Mouse (Mus musculus): ENCODE data around the gene Ndufa7. TPM values are rescaled to one million over a fixed set of nuclear protein-coding genes. Genes with fewer than 3 reads are reported as not detected.
"Not testable (repeated sequence)": the region's sequence is repeated elsewhere in the genome, so short reads cannot be mapped to it uniquely, and the experiment has no call there.

The Ndufa7 gene
- polyA plus RNA-seq, 1 experiment from 2014 or later = 453 TPM

GRCm38 (mm10) chr17:33812475-33812874 is 11.9 kb upstream of the Ndufa7 start:
- 43% methylated on average over 3 of the region's 3 CpGs for WGBS
- no peak for ATAC-seq (ENCODE audit: insufficient number of reproducible peaks, low FRiP score, low TSS enrichment, low read depth)
- Histone ChIP-seq H3K4me2 (replicated peaks) (no peak overlapping the region), H3K4me3 (replicated peaks) (no peak overlapping the region), H3K9ac (no peak overlapping the region), H3K9me3 (replicated peaks) (no peaks in the 10 kb centered on the region), H3K27me3 (no peaks in the 10 kb centered on the region), H3K27ac (replicated peaks) (no peak overlapping the region), H3K4me1 (peaks cover 17% of the 10 kb centered on the region), H3K36me3 (no peaks in the 10 kb centered on the region)

- no peak for ATAC-seq (ENCODE audit: insufficient number of reproducible peaks, low FRiP score, low TSS enrichment, low read depth)
- peaks cover 21% of the 10 kb centered on the region for H3K4me1 ChIP-seq
- no peak overlapping the region for H3K27ac ChIP-seq (replicated peaks)
- H3K4me3 ChIP-seq (replicated peaks) = no peak overlapping the region
- H3K9ac ChIP-seq = no peak overlapping the region
- H3K27me3 ChIP-seq = no peaks in the 10 kb centered on the region
- H3K9me3 ChIP-seq (replicated peaks) = no peaks in the 10 kb centered on the region
- 52% methylated on average over 4 of the region's 4 CpGs for WGBS
- no peak overlapping the region for H3K4me2 ChIP-seq (replicated peaks)
- H3K36me3 ChIP-seq = no peaks in the 10 kb centered on the region
Observed at GRCm38 (mm10) chr17:33812990-33813389, 11.4 kb upstream of the Ndufa7 start.

- Histone ChIP-seq H3K27me3 (no peaks in the 10 kb centered on the region), H3K9me3 (replicated peaks) (no peaks in the 10 kb centered on the region), H3K4me1 (peaks cover 26% of the 10 kb centered on the region), H3K9ac (no peak overlapping the region), H3K27ac (replicated peaks) (no peak overlapping the region), H3K4me2 (replicated peaks) (no peak overlapping the region), H3K36me3 (peaks cover 18% of the 10 kb centered on the region), H3K4me3 (replicated peaks) (no peak overlapping the region)
- 92% methylated on average over 6 of the region's 6 CpGs for WGBS
- no peak for ATAC-seq (ENCODE audit: insufficient number of reproducible peaks, low FRiP score, low TSS enrichment, low read depth)
Observed at GRCm38 (mm10) chr17:33815399-33815798, 9.0 kb upstream of the Ndufa7 start.

- Histone ChIP-seq H3K9ac (0 out of 2 replicates have a peak overlapping the region, but pooled peaks have one; percentile 66), H3K36me3 (peaks cover 31% of the 10 kb centered on the region), H3K4me3 (replicated peaks) (peak overlapping the region; percentile 67), H3K27ac (replicated peaks) (peak overlapping the region; percentile 94), H3K4me1 (peaks cover 18% of the 10 kb centered on the region), H3K4me2 (replicated peaks) (peak overlapping the region; percentile 82), H3K9me3 (replicated peaks) (no peaks in the 10 kb centered on the region), H3K27me3 (no peaks in the 10 kb centered on the region)
- no peak for ATAC-seq (ENCODE audit: insufficient number of reproducible peaks, low FRiP score, low TSS enrichment, low read depth)
- 43% methylated on average over 5 of the region's 5 CpGs for WGBS
Observed at GRCm38 (mm10) chr17:33816612-33817011, 7.8 kb upstream of the Ndufa7 start.

GRCm38 (mm10) chr17:33817184-33817968 is 7.0 kb upstream of the Ndufa7 start:
- H3K27me3 ChIP-seq = no peaks in the 10 kb centered on the region
- H3K36me3 ChIP-seq = peaks cover 38% of the 10 kb centered on the region
- peaks cover 20% of the 10 kb centered on the region for H3K4me1 ChIP-seq
- H3K4me2 ChIP-seq (replicated peaks) = peak overlapping the region; percentile 82
- no peaks in the 10 kb centered on the region for H3K9me3 ChIP-seq (replicated peaks)
- peak overlapping the region; percentile 67 for H3K4me3 ChIP-seq (replicated peaks)
- peak; percentile 98 for ATAC-seq (ENCODE audit: insufficient number of reproducible peaks, low FRiP score, low TSS enrichment, low read depth)
- H3K27ac ChIP-seq (replicated peaks) = peak overlapping the region; percentile 94
- H3K9ac ChIP-seq = peak overlapping the region; percentile 66
- under 1% methylated on average over 88 of the region's 89 CpGs for WGBS

- H3K4me2 ChIP-seq (replicated peaks) = peak overlapping the region; percentile 82
- 17% methylated on average over 33 of the region's 33 CpGs for WGBS
Observed at GRCm38 (mm10) chr17:33817969-33818643, 6.3 kb upstream of the Ndufa7 start.

GRCm38 (mm10) chr17:33822436-33822959 is 1.9 kb upstream of the Ndufa7 start:
- Histone ChIP-seq H3K36me3 (peaks cover 51% of the 10 kb centered on the region), H3K4me1 (peaks cover 45% of the 10 kb centered on the region), H3K27ac (replicated peaks) (no peak overlapping the region), H3K27me3 (no peaks in the 10 kb centered on the region), H3K4me2 (replicated peaks) (no peak overlapping the region), H3K4me3 (replicated peaks) (peak overlapping the region; percentile 86), H3K9ac (no peak overlapping the region), H3K9me3 (replicated peaks) (no peaks in the 10 kb centered on the region)
- ATAC-seq (ENCODE audit: insufficient number of reproducible peaks, low FRiP score, low TSS enrichment, low read depth) = no peak
- 85% methylated on average over 1 of the region's 1 CpGs for WGBS

More at GRCm38 (mm10) chr17:33817969-33818643, 6.3 kb upstream of the Ndufa7 start:
- H3K27ac ChIP-seq (replicated peaks) = peak overlapping the region; percentile 94
- H3K9ac ChIP-seq = peak overlapping the region; percentile 41
- no peaks in the 10 kb centered on the region for H3K27me3 ChIP-seq
- peak overlapping the region; percentile 67 for H3K4me3 ChIP-seq (replicated peaks)
- H3K36me3 ChIP-seq = peaks cover 46% of the 10 kb centered on the region
- peak; percentile 35 for ATAC-seq (ENCODE audit: insufficient number of reproducible peaks, low FRiP score, low TSS enrichment, low read depth)
- H3K9me3 ChIP-seq (replicated peaks) = no peaks in the 10 kb centered on the region
- H3K4me1 ChIP-seq = peaks cover 28% of the 10 kb centered on the region

GRCm38 (mm10) chr17:33823171-33823570 is 1.2 kb upstream of the Ndufa7 start:
- Histone ChIP-seq H3K4me3 (replicated peaks) (peak overlapping the region; percentile 86), H3K4me1 (peaks cover 39% of the 10 kb centered on the region), H3K9ac (peak overlapping the region; percentile 75), H3K4me2 (replicated peaks) (peak overlapping the region; percentile 84), H3K36me3 (peaks cover 52% of the 10 kb centered on the region)
- not testable (repeated sequence) for H3K27ac ChIP-seq (replicated peaks); ATAC-seq (ENCODE audit: insufficient number of reproducible peaks, low FRiP score, low TSS enrichment, low read depth); H3K27me3 ChIP-seq; H3K9me3 ChIP-seq (replicated peaks)
- 74% methylated on average over 8 of the region's 8 CpGs for WGBS

- Histone ChIP-seq H3K4me3 (replicated peaks) (peak overlapping the region; percentile 86), H3K4me2 (replicated peaks) (peak overlapping the region; percentile 84), H3K4me1 (peaks cover 33% of the 10 kb centered on the region), H3K9ac (peak overlapping the region; percentile 64), H3K36me3 (peaks cover 54% of the 10 kb centered on the region), H3K27ac (replicated peaks) (peak overlapping the region; percentile 94)
- ATAC-seq (ENCODE audit: insufficient number of reproducible peaks, low FRiP score, low TSS enrichment, low read depth); H3K9me3 ChIP-seq (replicated peaks); H3K27me3 ChIP-seq: not testable (repeated sequence)
- 3% methylated on average over 6 of the region's 6 CpGs for WGBS
Observed at GRCm38 (mm10) chr17:33824997-33825330, 592 bp downstream of the Ndufa7 start.

GRCm38 (mm10) chr17:33825462-33825861 is 1.1 kb downstream of the Ndufa7 start:
- Histone ChIP-seq H3K9me3 (replicated peaks) (no peaks in the 10 kb centered on the region), H3K27ac (replicated peaks) (no peak overlapping the region), H3K36me3 (peaks cover 54% of the 10 kb centered on the region), H3K4me3 (replicated peaks) (peak overlapping the region; percentile 86), H3K4me2 (replicated peaks) (peak overlapping the region; percentile 84), H3K9ac (peak overlapping the region; percentile 64; the same call in 1 of the 2 replicates), H3K4me1 (peaks cover 33% of the 10 kb centered on the region), H3K27me3 (no peaks in the 10 kb centered on the region)
- ATAC-seq (ENCODE audit: insufficient number of reproducible peaks, low FRiP score, low TSS enrichment, low read depth) = no peak
- WGBS = 80% methylated on average over 8 of the region's 8 CpGs

- Histone ChIP-seq H3K4me2 (replicated peaks) (no peak overlapping the region), H3K9me3 (replicated peaks) (no peaks in the 10 kb centered on the region), H3K9ac (no peak overlapping the region), H3K36me3 (peaks cover 52% of the 10 kb centered on the region), H3K4me1 (peaks cover 33% of the 10 kb centered on the region), H3K4me3 (replicated peaks) (no peak overlapping the region), H3K27me3 (no peaks in the 10 kb centered on the region), H3K27ac (replicated peaks) (no peak overlapping the region)
- no peak for ATAC-seq (ENCODE audit: insufficient number of reproducible peaks, low FRiP score, low TSS enrichment, low read depth)
- WGBS = under 1% methylated on average over 3 of the region's 3 CpGs
Observed at GRCm38 (mm10) chr17:33826850-33827249, 2.5 kb downstream of the Ndufa7 start.

Data from embryonic facial prominence, embryonic 15.5 days (tissue).